Mouse (Mus musculus) liver, embryonic 14.5 days (tissue): Measurements from ENCODE around the gene Fbxw9.

Experiments used
- CTCF ChIP-seq: IDR thresholded peaks from 2 replicates; pipeline ENCODE4 v1.5.1; 2016; ENCODE audit warnings: antibody characterized with exemption, low read depth, control low read depth
- EP300 ChIP-seq: IDR thresholded peaks from 2 replicates; pipeline ENCODE4 v1.6.1; 2016; ENCODE audit warnings: antibody characterized with exemption, low read depth

- TF ChIP-seq EP300, result peak; percentile 82
- TF ChIP-seq CTCF, result peak; percentile 81
Measured at GRCm38 (mm10) chr8:85076001-85076400, 16.1 kb downstream of the Fbxw9 start.
